Mouse (Mus musculus) megakaryocyte, adult 5-6 weeks (primary cell): ENCODE measurements around the gene Map10. TPM values are rescaled to one million over a fixed set of nuclear protein-coding genes. Genes with fewer than 3 reads are reported as not detected.

Source experiments
- ATAC-seq: 2 replicates; pipeline ENCODE4 v1.8.0; 2016; ENCODE audit warnings: mild to moderate bottlenecking, inconsistent platforms; ENCODE audit not compliant: poor library complexity, severe bottlenecking
- total RNA-seq, 2 experiments: library from RNA; stranded (forward) in 1 of 2; stranded (reverse) in 1 of 2; fragments of 153-499, 151-499 nt in 1 of 2; fragments of 221-1000, 200-1000 nt in 1 of 2; gene quantifications; 2 replicates each; pipeline versions ENCODE4 v1.2.3 to v1.2.4; 2015 to 2017

Gene Map10
- total RNA-seq, 2 experiments from 2014 or later = 2.3 to 4.6 TPM

DNA sequence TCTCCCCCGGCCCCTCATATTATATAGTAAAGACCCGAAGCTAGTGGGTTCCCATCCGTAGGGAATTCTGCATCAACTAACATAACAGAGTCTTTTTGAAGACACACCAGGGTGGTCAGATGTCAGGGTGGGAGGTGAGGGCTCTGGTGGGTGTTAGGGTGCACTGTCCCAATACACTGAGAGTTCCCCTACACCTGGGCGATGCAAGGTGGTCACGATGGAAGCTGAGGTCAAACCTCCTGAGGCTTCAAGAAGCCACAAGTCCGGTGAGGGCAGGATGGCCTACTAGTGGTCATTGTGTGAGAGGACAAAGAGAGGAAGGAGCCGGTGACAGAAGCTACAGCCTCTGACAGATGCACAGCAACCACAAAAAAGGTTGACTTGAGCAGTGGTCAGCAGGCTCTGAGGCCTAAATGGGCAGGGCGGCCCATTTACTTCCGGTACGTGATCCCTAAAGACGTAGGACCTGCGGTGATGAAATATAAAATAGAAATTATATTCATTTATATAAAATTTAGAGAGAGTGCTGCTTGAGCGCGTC lies 389 bp upstream of the Map10 start:
- peak; percentile 31; the same call in 1 of the 2 replicates for ATAC-seq

DNA sequence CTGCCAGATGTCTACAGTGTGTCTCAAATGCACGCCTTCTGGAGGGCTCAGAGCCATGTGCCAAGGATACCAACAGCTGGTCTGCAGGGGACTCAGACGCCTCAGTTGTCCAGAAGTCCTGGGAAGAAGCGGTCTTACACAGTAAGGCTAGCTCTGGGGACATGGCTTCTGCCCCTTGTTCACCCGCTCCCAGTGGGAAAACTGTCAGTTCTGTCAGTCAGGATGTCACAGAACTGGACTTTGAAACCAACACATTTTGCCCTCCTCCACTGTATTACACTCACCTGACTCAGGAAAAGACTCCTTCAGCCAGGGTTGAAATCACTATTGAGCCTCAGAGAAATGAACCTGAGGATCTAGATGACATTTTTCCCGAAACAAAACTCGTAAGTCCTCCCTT lies 802 bp downstream of the Map10 start:
- no peak for ATAC-seq

- no peak for ATAC-seq
Observed at GRCm38 (mm10) chr8:125670906-125671305, 1.3 kb downstream of the Map10 start.

GRCm38 (mm10) chr8:125671371-125671770 lies 1.8 kb downstream of the Map10 start:
- ATAC-seq = peak; percentile 50

- ATAC-seq = no peak
Observed at GRCm38 (mm10) chr8:125675796-125676195, 6.2 kb downstream of the Map10 start.

DNA sequence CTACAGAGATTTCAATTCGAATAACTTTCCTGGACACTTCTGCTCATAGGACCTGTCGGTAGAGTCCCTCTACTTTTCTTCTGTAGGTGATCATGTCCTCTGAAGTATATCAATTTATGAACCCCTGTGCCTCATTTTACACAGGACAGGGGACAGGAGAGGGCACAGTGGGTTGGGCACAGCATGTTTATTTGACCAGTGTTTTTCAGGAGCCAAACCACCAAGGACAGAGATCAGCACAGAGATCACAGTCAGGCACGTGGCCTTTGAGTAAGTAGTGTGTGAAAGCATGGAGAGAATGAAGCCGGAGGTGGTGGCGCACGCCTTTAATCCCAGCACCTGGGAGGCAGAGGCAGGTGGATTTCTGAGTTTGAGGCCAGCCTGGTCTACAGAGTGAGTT lies 7.9 kb downstream of the Map10 start:
- ATAC-seq = no peak

DNA sequence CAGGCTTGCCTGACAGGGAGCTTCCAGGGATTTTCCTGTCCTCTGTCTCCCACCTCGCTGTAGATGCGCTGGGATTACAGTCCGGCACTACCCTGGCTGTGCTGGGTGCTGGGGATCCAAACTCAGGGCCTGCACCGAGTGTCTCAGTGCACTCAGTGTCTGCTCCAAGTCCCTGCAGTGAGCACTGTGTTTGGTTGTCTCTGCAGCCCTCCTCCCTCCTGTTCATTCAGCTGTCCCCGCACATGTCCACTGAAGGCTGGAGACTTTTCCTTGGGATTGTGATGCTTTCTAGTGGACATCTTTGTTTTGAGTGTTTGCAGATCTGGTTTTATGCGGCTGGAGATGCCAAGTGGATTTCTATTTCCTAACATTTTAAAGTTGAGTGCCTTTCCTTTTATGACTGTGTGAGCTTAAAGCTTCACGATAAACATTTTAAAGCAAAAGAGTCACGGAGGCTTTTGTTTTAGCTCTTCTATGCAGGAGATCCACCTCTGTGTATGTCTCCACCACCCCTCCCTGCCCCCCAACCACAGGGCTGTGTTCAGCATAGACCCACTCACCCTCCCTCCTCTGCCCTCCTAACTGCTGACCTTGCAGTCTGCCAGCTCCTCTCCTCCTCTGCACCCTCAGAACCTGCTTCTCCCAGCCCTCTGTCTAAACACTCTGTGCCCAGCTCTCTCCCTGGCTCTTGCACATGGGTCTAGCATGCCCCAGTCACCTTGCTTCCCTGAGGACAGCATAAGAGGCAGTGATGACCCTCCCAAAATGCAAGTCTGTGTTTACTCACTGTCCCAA lies 9.4 kb downstream of the Map10 start:
- no peak for ATAC-seq

GRCm38 (mm10) chr8:125680851-125681408 lies 11.3 kb downstream of the Map10 start:
- no peak for ATAC-seq

DNA sequence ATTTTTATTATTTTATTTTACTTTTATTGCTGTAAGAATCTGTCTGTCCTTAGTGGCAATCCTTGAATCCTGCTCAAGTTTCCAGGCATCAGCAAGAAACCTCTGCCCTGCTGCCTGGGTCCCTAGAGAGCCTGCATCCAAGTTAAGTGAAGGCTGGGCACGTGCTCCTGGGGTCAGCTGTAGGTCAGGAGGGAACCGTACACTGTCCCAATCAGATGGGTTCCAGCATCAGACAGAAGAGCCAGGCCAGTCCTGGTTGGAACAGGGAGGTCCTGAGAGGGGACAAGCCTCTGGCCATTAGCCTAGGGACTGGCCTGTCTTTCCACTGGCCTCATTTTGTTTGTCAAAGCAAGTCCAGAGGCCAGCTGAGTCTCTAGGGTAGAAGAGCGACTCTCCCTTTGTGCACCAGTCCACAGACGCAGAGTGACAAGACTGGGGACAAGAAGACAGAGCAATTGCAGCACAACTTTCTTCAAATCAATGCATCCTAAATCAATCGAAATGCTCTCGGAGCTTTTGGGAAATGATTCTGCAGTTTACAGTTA lies 15.7 kb downstream of the Map10 start:
- no peak for ATAC-seq

GRCm38 (mm10) chr8:125686221-125686865 lies 16.7 kb downstream of the Map10 start:
- no peak for ATAC-seq

DNA sequence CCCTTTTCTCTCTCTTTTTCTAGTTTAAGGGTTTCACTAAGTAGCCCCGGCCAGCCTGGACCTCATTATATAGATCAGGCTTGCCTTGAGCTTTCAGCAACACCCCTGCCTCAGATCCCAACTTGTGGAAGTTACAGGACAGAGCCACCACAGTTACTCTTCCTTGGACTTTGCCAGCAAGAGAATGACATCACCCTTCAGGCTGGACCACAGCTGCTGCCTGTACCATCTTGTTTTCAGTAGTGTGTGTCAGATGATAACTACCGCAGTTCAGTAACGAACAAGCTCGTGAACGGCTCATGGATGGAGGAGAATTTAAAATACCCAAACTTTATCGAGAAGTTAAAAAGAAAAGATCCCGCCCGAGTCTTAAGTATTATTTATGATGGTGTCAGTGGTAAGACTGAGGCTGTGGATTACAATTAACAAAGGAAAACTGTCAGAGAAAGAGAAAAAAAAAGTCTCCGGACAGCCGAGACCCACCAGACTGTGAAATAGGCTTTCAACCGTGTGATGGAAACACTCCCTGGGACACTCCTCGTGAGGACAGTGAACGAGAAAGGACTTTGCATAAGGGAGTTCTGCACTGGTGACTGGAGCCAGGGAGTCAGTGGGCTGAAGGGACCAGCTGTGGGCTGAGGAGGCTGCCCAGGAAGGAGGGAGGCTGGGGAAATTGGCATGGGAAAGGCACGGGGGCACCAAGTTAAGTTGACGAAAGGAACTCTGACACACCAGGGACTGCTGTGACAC lies 20.7 kb downstream of the Map10 start:
- no peak for ATAC-seq

DNA sequence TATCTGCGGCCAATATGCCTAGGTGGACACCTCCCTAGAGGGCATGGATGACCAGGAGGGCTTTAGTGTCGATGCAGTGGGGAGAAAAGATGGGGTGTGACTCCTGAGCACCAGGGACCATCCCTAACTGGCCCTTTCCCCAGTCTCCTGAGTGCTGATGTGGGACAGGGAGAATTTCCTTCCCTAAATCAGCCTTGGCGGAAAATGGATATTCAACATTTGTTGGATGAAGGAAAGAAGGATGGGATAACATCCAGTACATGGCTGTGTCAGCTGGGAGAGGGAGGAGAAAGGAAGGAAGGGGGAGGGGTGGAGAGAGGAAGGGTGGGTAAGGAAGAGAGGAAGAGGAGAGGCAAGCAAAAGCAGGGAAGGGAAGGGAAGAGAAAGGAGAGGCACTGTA lies 21.3 kb downstream of the Map10 start:
- no peak for ATAC-seq

DNA sequence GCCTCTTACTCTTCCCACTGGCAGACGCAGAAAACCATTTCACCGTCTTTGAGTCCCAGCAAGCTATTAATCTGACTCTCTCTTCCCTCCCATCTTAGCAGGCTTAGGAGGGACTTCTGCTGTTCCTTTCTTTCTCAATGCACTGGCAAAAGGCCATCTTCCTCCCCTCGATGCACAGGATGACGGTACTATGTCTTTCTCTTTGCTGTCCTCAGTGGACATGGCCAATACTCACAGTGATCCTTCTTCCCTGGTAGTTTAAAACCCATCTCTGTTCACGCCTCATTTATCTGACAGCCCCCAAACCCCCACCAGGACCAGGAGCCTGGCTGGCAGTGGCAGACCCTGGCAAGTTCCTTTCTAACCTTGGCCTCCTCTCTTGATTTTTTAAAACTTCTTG lies 22.8 kb downstream of the Map10 start:
- no peak for ATAC-seq

- 0 out of 2 replicates have a peak, but pooled peaks have one; percentile 32 for ATAC-seq
Observed at GRCm38 (mm10) chr8:125693197-125693596, 23.6 kb downstream of the Map10 start.

DNA sequence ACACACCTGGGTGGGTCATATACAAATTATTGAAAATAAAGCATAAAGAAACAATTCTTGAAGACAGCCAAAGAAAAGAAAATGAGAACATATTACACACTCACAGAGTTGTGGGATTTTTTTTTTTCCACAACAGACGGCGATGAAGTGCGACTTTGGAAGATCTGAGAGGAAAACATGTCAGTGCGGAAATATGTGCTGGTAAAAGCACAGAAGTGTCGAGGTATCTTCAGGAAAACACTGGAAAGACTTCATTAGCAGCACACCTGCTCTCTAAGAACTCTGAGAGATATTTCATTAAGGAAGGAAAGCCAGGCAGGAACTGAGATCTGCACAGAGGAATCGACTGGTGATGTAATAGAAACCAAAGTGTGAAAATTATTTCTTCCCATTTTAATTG lies 26.3 kb downstream of the Map10 start:
- ATAC-seq = peak; percentile 26; the same call in 1 of the 2 replicates

- ATAC-seq = peak; percentile 85
Observed at GRCm38 (mm10) chr8:125699391-125700025, 29.9 kb downstream of the Map10 start.

DNA sequence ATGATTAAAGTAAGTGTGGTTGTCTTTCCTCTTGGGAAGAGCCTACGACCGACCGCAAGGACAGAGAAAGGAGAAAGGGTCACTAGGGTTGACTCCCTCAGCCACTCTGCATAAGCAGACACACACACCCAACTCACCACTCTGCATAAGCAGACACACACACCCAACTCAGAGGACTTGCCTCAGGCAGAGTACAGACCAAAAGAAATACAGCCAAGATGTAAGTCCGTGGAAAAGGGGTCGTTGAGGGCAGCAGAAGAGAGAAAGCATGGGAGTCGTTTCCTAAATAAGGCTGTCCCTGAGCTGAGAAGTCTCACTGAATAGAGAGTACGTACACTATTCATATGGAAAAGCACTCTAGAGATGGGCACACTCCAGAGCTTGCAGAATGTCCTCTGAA lies 30.8 kb downstream of the Map10 start:
- ATAC-seq = no peak

- no peak for ATAC-seq
Observed at GRCm38 (mm10) chr8:125702868-125703473, 33.4 kb downstream of the Map10 start.

DNA sequence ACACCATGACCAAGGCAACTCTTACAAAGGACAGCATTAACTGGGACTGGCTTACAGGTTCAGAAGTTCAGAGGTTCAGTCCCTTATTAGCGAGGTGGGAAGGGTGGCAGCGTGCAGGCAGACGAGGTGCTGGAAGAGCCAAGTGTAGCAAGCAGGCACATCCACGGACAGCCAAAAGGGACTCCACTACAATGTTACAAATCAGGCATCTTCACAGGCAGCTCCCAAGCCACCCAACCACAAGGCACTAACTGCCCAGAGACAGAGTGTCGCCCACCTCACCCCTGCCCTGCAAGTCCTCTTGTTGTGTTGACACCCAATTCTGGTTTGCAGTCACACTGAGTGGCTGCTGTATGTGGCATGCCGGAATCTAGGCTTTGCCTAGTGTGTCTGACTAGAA lies 34.8 kb downstream of the Map10 start:
- ATAC-seq = no peak

GRCm38 (mm10) chr8:125705816-125706215 lies 36.2 kb downstream of the Map10 start:
- ATAC-seq = no peak
